Mouse (Mus musculus): ENCODE results near the gene Pde4b.

DNA sequence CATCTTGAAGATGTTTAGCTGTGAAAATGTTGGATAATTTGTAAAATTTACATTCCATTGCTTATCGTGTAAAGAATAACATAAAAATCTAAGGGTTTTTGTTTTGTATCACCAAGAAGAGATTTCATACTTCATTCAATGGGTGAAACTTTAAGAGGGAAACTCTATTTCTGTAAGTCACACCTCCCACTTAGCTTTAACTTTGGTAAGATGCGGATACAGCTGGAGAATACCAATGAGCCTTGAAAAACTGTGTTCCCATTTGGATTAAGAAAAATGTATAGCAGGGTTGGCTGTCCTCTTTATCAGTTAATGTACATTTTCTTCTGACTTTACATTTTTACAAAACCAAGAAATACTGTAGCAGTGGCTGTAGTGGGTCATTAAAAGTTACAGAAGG lies 8.5 kb downstream of the Pde4b start:
- TF ChIP-seq CTCF (IDR thresholded peaks at IDR 0.05; ENCODE audit: borderline replicate concordance, control insufficient read depth, extremely low read depth, insufficient read depth, low read length, poor library complexity) (no peak), POLR2A (IDR thresholded peaks at IDR 0.05; ENCODE audit: control insufficient read depth, extremely low read depth, insufficient read depth, low read length, poor library complexity) (no peak)

All from thymus, adult 2 months (tissue).